Mouse (Mus musculus) cerebellum, adult 2 months (tissue): ENCODE results near the gene Gm49354.

Experiments
- CTCF ChIP-seq: fragments of 200-500 bp; IDR thresholded peaks from 2 replicates; pipeline ENCODE4 v1.5.1; 2011; ENCODE audit warnings: low read depth, mild to moderate bottlenecking, control low read depth, low read length, moderate library complexity, borderline replicate concordance; ENCODE audit not compliant: insufficient read depth
- POLR2A ChIP-seq: fragments of 200-500 bp; IDR thresholded peaks from 2 replicates; pipeline ENCODE4 v1.6.1; 2011; ENCODE audit warnings: low read length, control low read depth, borderline replicate concordance; ENCODE audit not compliant: insufficient read depth

DNA sequence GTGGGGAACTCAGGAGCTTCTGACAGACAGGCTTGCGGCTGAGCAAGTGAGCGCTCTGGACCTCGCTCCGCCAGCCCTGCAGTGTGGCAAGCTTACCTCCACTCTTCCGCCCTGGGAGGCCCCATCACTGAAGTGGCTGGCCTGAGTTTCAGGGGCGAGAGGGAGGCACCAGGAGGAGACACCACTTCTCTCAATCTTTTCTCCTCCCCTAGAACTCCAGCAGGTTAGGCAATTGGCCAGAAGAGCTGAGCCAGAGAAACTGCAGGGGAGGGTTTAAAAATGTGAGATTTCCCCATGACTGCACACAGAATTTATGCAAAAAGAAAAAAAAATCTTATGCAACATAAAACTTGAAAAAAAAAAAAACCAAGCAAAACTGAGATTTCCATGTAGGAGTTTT is 19.0 kb upstream of the Gm49354 start:
- TF ChIP-seq CTCF, result no peak
- no peak for TF ChIP-seq POLR2A
